Mouse (Mus musculus) granulocyte monocyte progenitor cell, adult 5-6 weeks (primary cell): ENCODE measurements at regions not wholly inside any gene's neighbourhood (a gene's known extent, or its start where the extent isn't known, plus 50 kb on each side); places are given as distances from the start of the nearest gene placed in this dataset.

Source experiments
- ATAC-seq: replicated peaks from 2 replicates; pipeline ENCODE4 v1.8.0; 2016; ENCODE audit warnings: mild to moderate bottlenecking, moderate TSS enrichment, inconsistent platforms; ENCODE audit not compliant: poor library complexity, severe bottlenecking

GRCm38 (mm10) chr4:89508103-89508763 lies 171.0 kb upstream of the Dmrta1 start:
- no peak for ATAC-seq

- no peak for ATAC-seq
Observed at GRCm38 (mm10) chr4:89505368-89505819, 173.8 kb upstream of the Dmrta1 start.

GRCm38 (mm10) chr4:89500232-89500631 lies 179.0 kb upstream of the Dmrta1 start:
- no peak for ATAC-seq

- ATAC-seq: no peak
Observed at GRCm38 (mm10) chr4:89490947-89491346, 180.1 kb upstream of the Cdkn2b start.

- peak; percentile 45 for ATAC-seq
Observed at GRCm38 (mm10) chr4:89487416-89488165, 176.8 kb upstream of the Cdkn2b start.

GRCm38 (mm10) chr4:89486963-89487362 lies 176.1 kb upstream of the Cdkn2b start:
- ATAC-seq: peak; percentile 64

GRCm38 (mm10) chr4:89485981-89486531 lies 175.2 kb upstream of the Cdkn2b start:
- ATAC-seq: peak; percentile 87

- no peak for ATAC-seq
Observed at GRCm38 (mm10) chr4:89478646-89479237, 167.9 kb upstream of the Cdkn2b start.

- no peak for ATAC-seq
Observed at GRCm38 (mm10) chr4:89475848-89476247, 165.0 kb upstream of the Cdkn2b start.

GRCm38 (mm10) chr4:89474836-89475541 lies 164.2 kb upstream of the Cdkn2b start:
- no peak for ATAC-seq

GRCm38 (mm10) chr4:89471426-89471825 lies 160.6 kb upstream of the Cdkn2b start:
- ATAC-seq: no peak

GRCm38 (mm10) chr4:89470756-89471155 lies 159.9 kb upstream of the Cdkn2b start:
- no peak for ATAC-seq

- no peak for ATAC-seq
Observed at GRCm38 (mm10) chr4:89469883-89470282, 159.0 kb upstream of the Cdkn2b start.

GRCm38 (mm10) chr4:89469406-89469805 lies 158.6 kb upstream of the Cdkn2b start:
- ATAC-seq: no peak

- no peak for ATAC-seq
Observed at GRCm38 (mm10) chr4:89466766-89467165, 155.9 kb upstream of the Cdkn2b start.

- no peak for ATAC-seq
Observed at GRCm38 (mm10) chr4:89463121-89463520, 152.3 kb upstream of the Cdkn2b start.

- ATAC-seq: no peak
Observed at GRCm38 (mm10) chr4:89460170-89460762, 149.4 kb upstream of the Cdkn2b start.

- no peak for ATAC-seq
Observed at GRCm38 (mm10) chr4:89459346-89459666, 148.5 kb upstream of the Cdkn2b start.

GRCm38 (mm10) chr4:89458628-89459345 lies 147.9 kb upstream of the Cdkn2b start:
- ATAC-seq: no peak; the same call in 1 of the 2 replicates

- ATAC-seq: peak; percentile 65
Observed at GRCm38 (mm10) chr4:89457861-89458260, 147.0 kb upstream of the Cdkn2b start.
